Mouse (Mus musculus): Measurements from ENCODE around the gene Atxn10. TPM values are rescaled to one million over a fixed set of nuclear protein-coding genes. Genes with fewer than 3 reads are reported as not detected.

The Atxn10 gene
- total RNA-seq, 1 experiment from 2014 or later: 37.0 TPM

DNA sequence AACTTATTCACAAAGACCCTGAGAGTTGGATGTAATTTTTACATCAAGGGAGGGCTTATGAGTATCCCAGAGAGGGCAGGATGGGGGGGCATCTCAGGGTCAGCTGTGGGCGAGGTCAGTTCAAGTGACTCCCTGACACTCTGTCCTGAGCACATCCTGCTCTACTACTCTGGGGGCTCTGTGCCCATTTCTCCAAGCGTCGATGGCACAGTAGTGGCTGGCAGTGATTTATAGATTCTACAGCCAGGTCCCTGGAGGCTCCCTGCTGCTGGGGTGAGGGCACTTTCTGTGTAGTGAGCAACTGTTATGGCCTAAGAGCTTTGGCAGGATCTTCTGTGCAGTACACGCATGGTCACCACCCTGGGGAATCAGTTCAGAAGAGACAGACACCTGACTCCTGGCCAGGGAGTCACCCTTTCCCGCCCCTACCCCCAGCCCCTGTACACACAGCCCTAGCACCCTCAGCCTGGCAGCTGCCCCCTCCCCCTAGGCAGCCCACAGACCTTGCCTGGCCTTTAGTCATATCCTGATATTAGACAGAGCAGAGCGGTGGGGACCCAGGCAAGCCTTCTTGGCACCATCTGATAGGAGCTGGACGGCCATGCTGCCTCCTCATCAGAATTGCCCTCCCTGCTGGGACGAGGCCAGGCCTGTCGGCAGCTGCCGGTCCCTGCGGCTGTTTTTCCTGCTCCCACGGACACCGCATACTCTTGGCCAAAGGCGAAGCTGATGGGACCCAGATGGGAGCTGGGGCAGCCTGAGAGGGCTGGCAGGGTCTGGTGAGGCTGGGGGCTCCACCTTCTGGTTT is 169.3 kb downstream of the Atxn10 start:
- ATAC-seq (replicated peaks; ENCODE audit: insufficient number of reproducible peaks, low FRiP score, low TSS enrichment, poor library complexity, severe bottlenecking): no peak

DNA sequence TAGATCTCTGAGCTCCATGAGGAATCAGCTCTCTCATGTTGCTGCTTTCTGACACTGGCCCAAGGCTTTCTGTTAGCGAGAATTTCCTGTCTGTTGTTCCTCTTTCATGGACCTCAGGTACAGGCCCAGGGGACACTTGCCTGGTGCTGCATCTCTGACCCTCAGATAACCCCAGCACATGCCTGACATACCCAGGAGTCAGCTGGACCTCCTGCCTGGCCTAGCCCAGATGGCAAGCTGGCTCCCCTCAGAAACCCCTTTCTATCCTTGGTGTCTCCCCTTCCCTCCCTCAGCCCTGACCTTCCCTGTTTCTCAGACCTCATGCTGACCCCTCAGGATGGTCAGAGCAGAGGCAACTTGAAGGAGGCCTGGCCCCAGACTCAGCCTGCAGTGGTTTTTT is 170.6 kb downstream of the Atxn10 start:
- ATAC-seq (replicated peaks; ENCODE audit: insufficient number of reproducible peaks, low FRiP score, low TSS enrichment, poor library complexity, severe bottlenecking): no peak

DNA sequence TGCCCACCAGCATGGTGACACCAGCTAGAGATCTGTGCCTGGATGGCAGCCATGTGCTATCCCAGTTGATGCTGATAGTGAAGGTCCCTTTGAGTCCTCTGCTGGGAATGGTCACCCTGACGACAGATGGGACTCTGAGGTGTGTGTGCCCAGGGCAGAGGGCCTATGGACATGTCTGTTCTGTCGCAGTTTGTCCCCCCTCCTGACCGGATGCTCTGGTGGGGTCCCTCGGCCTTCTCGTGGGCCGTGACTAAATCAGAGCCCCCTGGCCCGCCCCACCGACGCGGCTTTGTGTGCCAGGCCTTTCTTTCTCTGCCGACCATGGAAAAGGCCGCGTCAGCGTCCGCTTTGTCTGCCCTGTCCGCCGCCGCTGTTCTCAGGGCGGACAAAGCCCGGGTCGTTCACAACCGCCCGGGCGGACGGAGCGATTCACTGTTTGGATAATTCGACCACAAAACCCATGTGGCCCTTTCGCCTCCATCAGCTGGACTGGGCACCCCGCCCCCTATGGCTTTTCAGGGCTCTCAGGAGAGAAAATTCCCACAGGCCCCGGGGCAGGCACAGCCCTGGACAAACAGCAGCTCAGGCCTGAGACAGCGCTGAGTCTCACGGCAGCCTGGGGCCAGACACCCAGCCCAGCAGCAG is 171.4 kb downstream of the Atxn10 start:
- ATAC-seq (replicated peaks; ENCODE audit: insufficient number of reproducible peaks, low FRiP score, low TSS enrichment, poor library complexity, severe bottlenecking): no peak

Other genes with a start within 250 kb of the Atxn10 start
- 0.10 TPM in 1 of 3 replicates, not detected in the others for gene Smc1b, start 204.3 kb upstream of the Atxn10 start, total RNA-seq (2017)
- not detected in 3 replicates for gene Ribc2, start 204.2 kb upstream of the Atxn10 start, total RNA-seq (2017)
- not detected in 3 replicates for gene Fbln1, start 130.3 kb upstream of the Atxn10 start, total RNA-seq (2017)
- gene 7530416G11Rik, start 167.0 kb downstream of the Atxn10 start, total RNA-seq (2017): not detected in 3 replicates
- not detected in 3 replicates for gene Wnt7b, start 246.2 kb downstream of the Atxn10 start, total RNA-seq (2017)

Data from monocyte, adult 5-6 weeks (primary cell).